Mouse (Mus musculus) layer of hippocampus, adult 11-12 months (tissue): ENCODE measurements around the gene Gm14295.
"Not testable (repeated sequence)": the region's sequence is repeated elsewhere in the genome, so short reads cannot be mapped to it uniquely, and the experiment has no call there.

Experiments used
- DNase-seq: peaks from one replicate; pipeline ENCODE4 v3.0.0; 2022; ENCODE audit warnings: low spot score

The Gm14295 gene

GRCm38 (mm10) chr2:176798312-176798711 lies at the start of gene Gm14295:
Gene Gm14295, plus strand, starts transcription at chr2:176798612.
- not testable (repeated sequence) for DNase-seq

- not testable (repeated sequence) for DNase-seq
Measured at GRCm38 (mm10) chr2:176798785-176799184, 373 bp downstream of the Gm14295 start.

- DNase-seq: not testable (repeated sequence)
Measured at GRCm38 (mm10) chr2:176830840-176831239, 32.4 kb downstream of the Gm14295 start, which contains the start of gene Gm14408. Gene Gm14408, plus strand, starts transcription at chr2:176831140.
